Mouse (Mus musculus): ENCODE results near the gene Treml4. TPM values are rescaled to one million over a fixed set of nuclear protein-coding genes. Genes with fewer than 3 reads are reported as not detected.

The Treml4 gene
- polyA plus RNA-seq, 1 experiment: 0.27 TPM

GRCm38 (mm10) chr17:48249039-48249438, 15.1 kb upstream of the Treml4 start:
- TF ChIP-seq TAL1 (IDR thresholded peaks at IDR 0.05; ENCODE audit: low read length): no peak
- no peak for TF ChIP-seq GATA1 (IDR thresholded peaks at IDR 0.05; ENCODE audit: low read length)
- H3K9me3 ChIP-seq (ENCODE audit: control insufficient read depth, low read length): no peaks in the 10 kb centered on the region
- no peaks in the 10 kb centered on the region for H3K36me3 ChIP-seq (ENCODE audit: control insufficient read depth)
- no peak overlapping the region for H3K4me3 ChIP-seq (replicated peaks)
- H3K4me1 ChIP-seq (ENCODE audit: control insufficient read depth): peaks cover 2% of the 10 kb centered on the region
- no peaks in the 10 kb centered on the region for H3K27me3 ChIP-seq (ENCODE audit: control insufficient read depth)

GRCm38 (mm10) chr17:48249501-48249900, 14.6 kb upstream of the Treml4 start:
- H3K4me1 ChIP-seq (ENCODE audit: control insufficient read depth): peaks cover 4% of the 10 kb centered on the region
- H3K36me3 ChIP-seq (ENCODE audit: control insufficient read depth): no peaks in the 10 kb centered on the region
- no peaks in the 10 kb centered on the region for H3K9me3 ChIP-seq (ENCODE audit: control insufficient read depth, low read length)
- TF ChIP-seq TAL1 (IDR thresholded peaks at IDR 0.05; ENCODE audit: low read length): no peak
- no peak for TF ChIP-seq GATA1 (IDR thresholded peaks at IDR 0.05; ENCODE audit: low read length)
- no peak overlapping the region for H3K4me3 ChIP-seq (replicated peaks)
- no peaks in the 10 kb centered on the region for H3K27me3 ChIP-seq (ENCODE audit: control insufficient read depth)

- Histone ChIP-seq H3K4me1 (ENCODE audit: control insufficient read depth) (peaks cover 7% of the 10 kb centered on the region), H3K27me3 (ENCODE audit: control insufficient read depth) (no peaks in the 10 kb centered on the region), H3K4me3 (replicated peaks) (no peak overlapping the region), H3K36me3 (ENCODE audit: control insufficient read depth) (no peaks in the 10 kb centered on the region), H3K9me3 (ENCODE audit: control insufficient read depth, low read length) (no peaks in the 10 kb centered on the region)
- no peak for TF ChIP-seq GATA1 (IDR thresholded peaks at IDR 0.05; ENCODE audit: low read length)
- no peak for TF ChIP-seq TAL1 (IDR thresholded peaks at IDR 0.05; ENCODE audit: low read length)
These were observed 13.5 kb upstream of the Treml4 start for GRCm38 (mm10) chr17:48250631-48251030.

- no peak for TF ChIP-seq TAL1 (IDR thresholded peaks at IDR 0.05; ENCODE audit: low read length)
- no peak for TF ChIP-seq GATA1 (IDR thresholded peaks at IDR 0.05; ENCODE audit: low read length)
These were observed 7.5 kb upstream of the Treml4 start for GRCm38 (mm10) chr17:48256575-48256974.

GRCm38 (mm10) chr17:48261868-48262267, 2.2 kb upstream of the Treml4 start:
- 0 out of 2 replicates have a peak, but pooled peaks cover 2% of the 10 kb centered on the region for H3K9me3 ChIP-seq (ENCODE audit: control insufficient read depth, low read length)
- no peak for TF ChIP-seq GATA1 (IDR thresholded peaks at IDR 0.05; ENCODE audit: low read length)
- no peak for TF ChIP-seq TAL1 (IDR thresholded peaks at IDR 0.05; ENCODE audit: low read length)
- H3K4me3 ChIP-seq (replicated peaks): no peak overlapping the region
- H3K36me3 ChIP-seq (ENCODE audit: control insufficient read depth): peaks cover 9% of the 10 kb centered on the region
- peaks cover 37% of the 10 kb centered on the region for H3K4me1 ChIP-seq (ENCODE audit: control insufficient read depth)
- no peaks in the 10 kb centered on the region for H3K27me3 ChIP-seq (ENCODE audit: control insufficient read depth)

More at GRCm38 (mm10) chr17:48256575-48256974, 7.5 kb upstream of the Treml4 start:
- Histone ChIP-seq H3K27me3 (ENCODE audit: control insufficient read depth) (no peaks in the 10 kb centered on the region), H3K4me3 (replicated peaks) (no peak overlapping the region), H3K36me3 (ENCODE audit: control insufficient read depth) (no peaks in the 10 kb centered on the region), H3K4me1 (ENCODE audit: control insufficient read depth) (peaks cover 12% of the 10 kb centered on the region), H3K9me3 (ENCODE audit: control insufficient read depth, low read length) (0 out of 2 replicates have a peak, but pooled peaks cover 2% of the 10 kb centered on the region)

- no peak for TF ChIP-seq GATA1 (IDR thresholded peaks at IDR 0.05; ENCODE audit: low read length)
- TF ChIP-seq TAL1 (IDR thresholded peaks at IDR 0.05; ENCODE audit: low read length): no peak
- H3K4me3 ChIP-seq (replicated peaks): no peak overlapping the region
- H3K4me1 ChIP-seq (ENCODE audit: control insufficient read depth): peaks cover 57% of the 10 kb centered on the region
- H3K27me3 ChIP-seq (ENCODE audit: control insufficient read depth): no peaks in the 10 kb centered on the region
- 0 out of 2 replicates have a peak, but pooled peaks cover 2% of the 10 kb centered on the region for H3K9me3 ChIP-seq (ENCODE audit: control insufficient read depth, low read length)
- H3K36me3 ChIP-seq (ENCODE audit: control insufficient read depth): peaks cover 15% of the 10 kb centered on the region
These were observed 567 bp downstream of the Treml4 start for GRCm38 (mm10) chr17:48264662-48265061.

- TF ChIP-seq GATA1 (IDR thresholded peaks at IDR 0.05; ENCODE audit: low read length) (no peak), TAL1 (IDR thresholded peaks at IDR 0.05; ENCODE audit: low read length) (no peak)
- Histone ChIP-seq H3K4me1 (ENCODE audit: control insufficient read depth) (peaks cover 71% of the 10 kb centered on the region), H3K9me3 (ENCODE audit: control insufficient read depth, low read length) (no peaks in the 10 kb centered on the region), H3K27me3 (ENCODE audit: control insufficient read depth) (no peaks in the 10 kb centered on the region), H3K4me3 (replicated peaks) (no peak overlapping the region), H3K36me3 (ENCODE audit: control insufficient read depth) (peaks cover 16% of the 10 kb centered on the region)
These were observed 2.0 kb downstream of the Treml4 start for GRCm38 (mm10) chr17:48266138-48266537.

GRCm38 (mm10) chr17:48266610-48267304, 2.7 kb downstream of the Treml4 start:
- H3K9me3 ChIP-seq (ENCODE audit: control insufficient read depth, low read length): no peaks in the 10 kb centered on the region
- H3K4me3 ChIP-seq (replicated peaks): no peak overlapping the region
- no peak for TF ChIP-seq TAL1 (IDR thresholded peaks at IDR 0.05; ENCODE audit: low read length)
- TF ChIP-seq GATA1 (IDR thresholded peaks at IDR 0.05; ENCODE audit: low read length): no peak
- H3K36me3 ChIP-seq (ENCODE audit: control insufficient read depth): peaks cover 16% of the 10 kb centered on the region
- H3K4me1 ChIP-seq (ENCODE audit: control insufficient read depth): peaks cover 78% of the 10 kb centered on the region
- no peaks in the 10 kb centered on the region for H3K27me3 ChIP-seq (ENCODE audit: control insufficient read depth)

GRCm38 (mm10) chr17:48267591-48267990, 3.5 kb downstream of the Treml4 start:
- Histone ChIP-seq H3K27me3 (ENCODE audit: control insufficient read depth) (no peaks in the 10 kb centered on the region), H3K4me3 (replicated peaks) (no peak overlapping the region), H3K4me1 (ENCODE audit: control insufficient read depth) (peaks cover 86% of the 10 kb centered on the region), H3K36me3 (ENCODE audit: control insufficient read depth) (peaks cover 16% of the 10 kb centered on the region), H3K9me3 (ENCODE audit: control insufficient read depth, low read length) (no peaks in the 10 kb centered on the region; the same call in 1 of the 2 replicates)
- TF ChIP-seq TAL1 (IDR thresholded peaks at IDR 0.05; ENCODE audit: low read length) (no peak), GATA1 (IDR thresholded peaks at IDR 0.05; ENCODE audit: low read length) (no peak)

Data from erythroblast, embryonic 14.5 days (primary cell).